Mouse (Mus musculus) R1 (cell line): ENCODE measurements around the gene Zfp553.

Experiments used
- DNase-seq: peaks from one replicate; pipeline ENCODE4 v3.0.0-alpha.2; 2018; ENCODE audit warnings: low read depth, low spot score

Zfp553 gene

DNA sequence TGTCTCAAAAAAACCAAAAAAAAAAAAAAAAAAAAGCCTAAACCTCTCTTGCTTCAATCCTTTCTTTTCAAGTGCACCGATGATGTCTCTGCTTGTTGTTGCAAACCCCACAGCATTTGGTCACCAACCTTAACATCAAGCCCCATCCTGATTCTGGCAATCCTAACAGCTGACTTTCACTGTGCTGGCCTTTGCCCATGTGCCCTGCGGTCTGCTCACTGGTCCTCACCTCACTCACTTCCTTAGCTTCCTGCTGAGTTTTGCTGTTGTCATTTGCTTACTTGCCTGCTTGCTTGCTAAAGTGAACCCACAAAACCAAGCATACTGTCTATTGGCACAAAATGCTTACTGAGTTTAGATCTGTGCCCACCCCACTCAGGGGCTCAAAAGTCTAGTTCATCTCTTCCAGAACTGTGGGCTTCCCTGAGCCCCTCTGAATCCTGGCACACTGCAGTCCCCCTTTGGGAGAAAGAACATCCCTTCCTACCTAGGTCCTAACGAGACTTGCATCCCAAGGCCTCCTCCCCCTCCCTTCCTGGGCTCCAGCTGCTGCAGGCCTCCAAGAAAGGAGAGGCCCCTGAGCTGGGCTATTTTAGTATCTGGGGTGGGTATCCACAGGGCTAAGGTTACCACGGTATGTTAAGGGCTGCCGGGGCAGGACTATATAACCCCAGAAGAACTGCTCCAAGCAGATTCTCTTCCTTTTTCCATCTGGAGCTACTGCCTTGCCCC lies 21.7 kb upstream of the Zfp553 start:
- DNase-seq: no peak

DNA sequence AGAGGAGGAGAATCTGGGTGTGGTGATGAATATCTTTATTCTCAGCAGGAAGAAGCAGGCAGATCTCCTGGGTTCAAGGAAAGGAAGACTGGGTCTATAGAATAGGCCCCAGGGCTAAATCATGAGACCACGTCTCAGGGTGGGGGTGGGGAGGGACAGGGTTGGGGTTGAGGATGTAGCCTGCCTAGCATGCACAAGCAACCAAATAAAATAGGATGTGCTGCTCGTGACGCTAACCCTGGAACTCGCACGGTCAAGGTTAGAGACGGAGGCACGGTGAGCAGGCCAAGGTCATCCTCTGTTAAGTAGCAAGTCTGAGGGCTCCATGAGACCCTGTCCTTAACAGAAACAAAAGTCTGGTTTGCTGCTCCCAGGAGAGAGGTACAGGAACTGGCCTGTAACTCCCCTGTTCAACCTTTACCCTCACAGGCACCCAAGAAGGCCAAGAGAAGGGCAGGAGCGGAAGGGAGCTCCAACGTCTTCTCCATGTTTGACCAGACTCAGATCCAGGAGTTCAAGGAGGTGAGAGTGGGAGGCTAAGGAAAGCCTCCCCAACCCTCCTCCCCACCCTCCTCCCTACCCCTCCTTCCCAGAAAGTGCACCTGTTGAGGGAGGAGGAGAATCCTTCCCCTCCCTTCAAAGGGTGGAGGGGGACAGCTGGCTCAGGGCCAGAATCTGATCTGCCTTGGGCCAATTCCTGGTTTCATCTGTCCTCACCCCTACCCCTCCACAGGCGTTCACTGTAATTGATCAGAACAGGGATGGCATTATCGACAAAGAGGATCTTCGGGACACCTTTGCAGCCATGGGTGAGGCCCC lies 20.2 kb upstream of the Zfp553 start:
- DNase-seq: peak; percentile 98

DNA sequence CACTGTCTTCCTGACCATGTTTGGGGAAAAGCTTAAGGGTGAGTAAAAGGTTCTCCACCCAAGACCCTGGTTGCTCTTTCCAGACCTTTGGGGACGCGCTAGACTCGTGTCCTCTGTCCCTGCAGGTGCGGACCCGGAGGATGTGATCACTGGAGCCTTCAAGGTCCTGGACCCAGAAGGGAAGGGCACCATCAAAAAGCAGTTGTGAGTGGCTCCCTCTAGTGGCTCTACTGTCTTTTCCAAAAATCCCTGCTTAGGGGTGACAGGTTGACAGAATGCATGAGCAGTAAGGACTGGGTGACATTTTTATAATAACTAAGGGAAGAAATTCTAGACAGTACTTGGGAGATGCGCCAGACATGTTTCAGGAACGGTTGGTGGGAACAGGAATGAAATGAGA lies 19.4 kb upstream of the Zfp553 start:
- DNase-seq: peak; percentile 89

DNA sequence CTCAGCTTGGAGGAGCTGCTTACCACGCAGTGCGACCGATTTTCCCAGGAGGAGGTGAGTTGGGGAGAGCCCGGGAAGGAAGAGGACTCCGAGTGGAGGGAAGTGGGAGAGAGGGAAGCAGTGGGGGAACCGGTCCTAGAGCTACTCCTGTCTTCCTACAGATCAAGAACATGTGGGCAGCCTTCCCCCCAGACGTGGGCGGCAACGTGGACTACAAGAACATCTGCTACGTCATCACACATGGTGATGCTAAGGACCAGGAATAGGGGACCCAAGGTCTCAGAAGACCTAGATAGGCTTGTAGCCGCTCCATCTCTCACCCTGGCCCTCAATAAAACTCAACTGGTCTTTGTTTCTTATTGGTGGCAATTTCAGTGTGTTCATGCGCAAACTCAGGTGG lies 18.9 kb upstream of the Zfp553 start:
- peak; percentile 79 for DNase-seq

DNA sequence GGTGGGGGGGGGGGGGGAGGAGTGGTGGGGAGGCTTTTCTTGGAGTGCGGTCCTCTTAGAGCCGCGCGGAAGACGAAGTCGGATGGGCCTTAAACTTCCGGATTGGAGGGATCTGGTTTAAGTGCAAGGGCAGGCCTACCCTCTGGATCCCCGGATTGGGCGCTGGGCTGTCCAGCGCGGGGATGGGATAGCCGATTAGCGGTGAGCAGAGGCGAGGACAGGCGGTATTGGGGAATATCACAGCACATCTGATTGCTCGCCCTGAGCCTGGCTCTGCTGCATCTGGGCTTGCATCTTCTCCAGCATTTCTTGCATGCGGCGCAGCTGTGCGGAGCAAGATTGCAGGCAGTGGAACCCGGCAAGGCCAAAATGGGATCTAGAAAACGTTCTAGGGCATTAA lies 18.3 kb upstream of the Zfp553 start:
- no peak for DNase-seq

DNA sequence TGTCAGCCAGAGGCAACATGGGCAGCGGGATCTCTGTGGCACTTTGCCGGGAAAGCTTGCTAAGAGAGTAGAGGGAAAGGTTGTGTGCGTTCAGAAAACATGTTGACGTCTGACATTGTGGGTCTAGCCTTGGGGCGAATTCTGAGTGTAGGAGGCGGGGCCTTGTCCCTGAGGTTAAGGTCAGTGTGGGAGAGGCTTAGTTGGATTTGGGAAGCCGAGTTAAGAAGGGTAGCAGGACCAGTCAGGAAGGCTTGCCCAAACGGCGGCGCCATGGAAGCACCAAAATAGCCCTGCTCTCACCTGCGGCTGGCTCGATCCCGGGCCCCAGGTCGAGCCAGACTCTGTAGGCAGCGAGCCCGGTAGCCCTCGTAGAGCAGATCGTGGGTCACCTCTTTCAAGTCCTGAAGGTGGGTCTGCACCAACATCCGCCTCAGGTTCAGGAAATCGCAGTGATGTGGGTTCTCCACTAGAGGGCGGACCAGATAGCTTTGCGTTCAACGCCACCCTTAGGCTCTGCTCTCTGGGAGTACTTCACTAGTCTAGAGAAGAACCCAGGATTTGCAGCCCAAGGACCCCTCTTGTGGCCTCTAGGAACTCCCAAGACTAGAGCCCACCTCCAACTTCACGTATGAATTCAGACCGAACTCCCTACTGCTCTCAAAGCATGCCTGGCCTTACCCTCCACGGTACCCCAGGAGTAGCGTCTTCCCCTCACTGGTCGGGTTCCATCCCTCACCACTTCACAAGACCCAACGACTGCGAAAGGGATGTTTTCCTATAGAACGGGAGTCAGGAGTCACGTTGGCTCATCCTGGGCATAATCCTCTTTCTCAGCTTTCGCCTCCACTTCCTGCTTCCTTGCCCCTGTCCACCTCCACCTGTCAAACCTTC lies 17.6 kb upstream of the Zfp553 start:
- DNase-seq: peak; percentile 94

DNA sequence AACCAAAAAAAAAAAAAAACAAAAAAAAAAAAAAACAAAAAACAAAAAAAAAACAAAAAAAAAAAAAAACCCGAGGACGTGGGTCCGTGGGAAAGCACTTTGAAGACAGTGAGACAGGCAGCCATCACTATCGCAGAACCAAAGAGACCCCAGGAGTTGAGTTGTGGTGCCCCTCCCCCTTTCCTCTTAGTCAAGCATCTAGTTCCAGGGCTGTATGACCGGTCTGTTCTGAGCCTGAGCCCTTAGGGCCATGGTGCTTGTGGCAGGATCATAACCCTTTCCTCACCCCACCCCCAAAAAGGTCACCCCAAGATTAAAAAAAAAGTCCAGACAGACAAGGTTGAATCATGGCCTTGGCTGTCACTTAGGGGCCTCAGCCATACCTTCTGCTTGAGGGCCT lies 16.6 kb upstream of the Zfp553 start:
- peak; percentile 75 for DNase-seq

DNA sequence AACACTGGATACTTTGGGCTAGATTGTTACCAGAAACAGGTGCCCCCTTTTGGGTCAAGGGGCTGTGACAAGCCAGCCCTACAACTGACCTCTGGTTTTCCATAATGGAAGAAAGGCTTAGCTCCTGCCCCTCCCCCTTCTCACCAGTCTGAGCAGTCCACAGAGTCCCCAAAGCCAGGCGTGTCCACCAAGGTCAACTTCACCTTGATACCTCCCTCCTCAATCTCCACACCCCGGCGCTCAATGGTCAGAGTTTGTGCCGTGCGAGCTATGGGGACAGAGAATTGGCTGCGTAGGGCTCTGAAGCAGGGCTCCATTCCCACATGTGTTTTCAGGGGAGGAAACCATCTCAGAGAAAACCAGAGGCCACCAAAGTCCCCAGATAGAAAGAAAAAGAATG lies 15.4 kb upstream of the Zfp553 start:
- DNase-seq: peak; percentile 76

DNA sequence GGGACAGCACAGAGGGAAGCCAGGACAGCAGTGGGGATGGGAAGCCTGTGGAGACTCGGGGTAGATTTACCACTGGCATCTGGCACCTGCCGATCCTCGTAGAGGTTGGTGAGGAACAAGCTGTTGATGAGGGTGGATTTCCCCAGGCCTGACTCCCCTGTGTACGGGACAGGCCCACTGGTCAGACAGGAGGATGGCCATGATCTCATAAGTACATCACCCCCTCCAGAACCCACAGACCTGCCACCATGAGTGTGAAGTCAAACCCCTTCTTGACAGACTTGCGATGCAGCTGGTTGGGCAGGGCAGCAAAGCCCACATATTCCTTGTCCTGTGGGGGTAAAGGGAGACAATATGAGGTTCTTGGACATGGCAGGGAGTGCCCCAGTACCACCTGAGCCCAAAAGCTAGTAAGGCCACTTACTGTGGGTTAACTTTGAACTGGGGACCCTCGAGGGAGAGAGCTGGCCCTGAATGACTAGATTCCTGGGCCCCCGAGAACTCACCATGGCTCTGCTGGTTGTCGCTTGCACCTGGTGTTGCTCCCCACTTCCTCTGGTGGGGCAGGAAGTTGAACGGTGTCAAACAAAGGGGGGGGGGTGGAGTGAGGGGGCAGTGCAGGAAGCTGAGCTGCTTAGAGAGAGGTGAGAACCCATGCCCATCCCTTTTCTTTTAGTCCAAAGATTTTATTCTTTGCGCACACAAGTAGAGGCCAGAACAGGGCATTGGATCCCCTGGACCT lies 14.8 kb upstream of the Zfp553 start:
- peak; percentile 80 for DNase-seq

DNA sequence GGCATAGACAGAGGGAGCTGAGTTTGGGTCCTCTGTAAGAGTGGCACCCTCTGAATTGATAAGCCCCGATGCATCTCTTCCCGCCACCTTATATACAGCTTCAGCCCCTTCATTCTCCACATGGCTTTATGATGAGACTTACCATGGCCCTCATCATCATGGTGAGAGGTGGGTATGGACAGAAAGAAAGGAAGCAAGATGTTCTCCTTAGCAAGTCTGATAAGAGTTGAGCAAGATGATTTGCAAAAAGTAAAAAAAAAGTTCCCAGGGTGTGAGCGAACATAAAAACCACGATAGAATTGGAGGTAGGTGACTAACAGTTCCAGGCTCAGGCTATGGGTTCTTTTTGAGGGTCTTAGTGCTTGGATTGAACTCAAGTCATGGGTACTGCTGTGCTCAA lies 14.2 kb upstream of the Zfp553 start:
- DNase-seq: no peak

DNA sequence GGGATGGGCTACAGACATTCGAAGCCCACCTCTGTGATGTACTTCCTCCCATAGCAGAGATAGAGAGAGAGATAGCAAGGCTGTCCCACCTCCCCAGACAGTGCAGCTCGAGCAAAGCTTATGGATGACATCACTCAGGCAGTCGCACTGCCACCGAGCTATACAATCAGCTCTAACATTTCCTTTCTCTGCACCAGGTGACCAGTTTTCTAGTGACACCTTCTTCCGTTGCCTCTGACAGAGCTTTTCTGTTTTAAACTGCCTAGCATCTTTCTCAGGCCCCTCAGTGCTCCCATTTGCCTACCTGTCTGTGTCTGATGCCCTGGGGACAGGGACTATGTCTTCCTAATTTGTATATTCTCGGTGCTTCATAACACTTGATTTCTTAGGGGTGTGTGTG lies 12.4 kb upstream of the Zfp553 start:
- DNase-seq: peak; percentile 17

DNA sequence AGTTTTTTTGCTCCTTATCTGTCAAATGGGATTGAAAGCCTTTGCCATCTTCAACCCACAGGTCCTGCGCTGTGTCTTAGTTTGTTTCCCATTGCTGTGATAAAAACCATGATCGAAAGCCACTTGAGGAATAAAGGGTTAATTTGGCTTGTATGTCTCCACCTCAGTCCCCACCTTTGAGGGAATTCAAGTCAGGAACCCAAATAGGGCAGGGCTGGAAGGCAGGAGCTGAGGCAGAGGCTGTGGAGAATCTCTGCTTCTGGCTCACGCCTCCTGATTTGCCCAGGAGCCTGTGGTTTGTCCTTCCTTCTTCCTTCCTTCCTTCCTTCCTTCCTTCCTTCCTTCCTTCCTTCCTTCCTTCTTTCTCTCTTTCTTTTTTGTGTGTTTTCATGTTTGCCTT lies 9.8 kb upstream of the Zfp553 start:
- DNase-seq: peak; percentile 75

DNA sequence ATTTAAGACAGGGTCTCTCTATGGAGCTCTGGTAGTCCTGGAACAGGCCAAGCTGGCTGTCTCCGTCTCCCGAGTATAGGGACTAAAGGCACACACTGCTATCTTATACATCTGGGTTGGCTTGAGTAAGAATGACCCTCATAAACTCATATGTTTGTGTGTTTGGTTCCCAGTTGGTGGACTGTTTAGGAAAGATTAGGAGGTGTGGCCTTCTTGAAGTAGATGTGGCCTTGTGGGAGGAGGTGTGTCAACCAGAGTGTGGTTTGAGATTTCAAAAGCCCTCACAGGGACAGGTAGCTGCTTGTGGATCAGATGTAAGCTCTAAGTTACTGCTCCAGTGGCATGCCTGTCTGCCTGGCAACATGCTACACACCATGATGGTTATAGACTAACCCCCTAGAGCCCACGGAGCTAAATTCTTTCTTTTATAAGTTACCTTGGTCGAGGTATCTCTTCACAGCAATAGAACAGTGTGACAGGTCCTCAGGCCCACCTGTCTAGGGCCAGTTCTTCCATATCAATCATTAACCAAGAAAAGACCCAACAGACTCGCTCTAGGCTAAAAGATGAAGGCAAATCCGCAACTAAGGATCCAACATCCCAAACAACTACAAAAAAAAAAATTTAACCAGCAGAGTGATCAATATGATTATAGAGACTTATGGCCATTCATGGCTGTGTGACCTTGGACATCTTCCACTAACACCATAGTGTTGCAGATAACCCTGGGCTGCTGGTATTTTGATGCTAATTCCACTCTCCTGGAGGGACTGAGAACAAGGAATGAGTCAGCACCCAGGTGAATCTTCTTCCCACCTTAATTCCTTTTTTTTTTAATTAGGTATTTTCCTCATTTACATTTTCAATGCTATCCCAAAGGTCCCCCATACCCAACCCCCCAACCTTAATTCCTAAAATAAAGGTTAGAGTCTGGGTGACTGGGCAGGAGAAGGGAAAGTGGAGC lies 9.1 kb upstream of the Zfp553 start:
- DNase-seq: peak; percentile 90

DNA sequence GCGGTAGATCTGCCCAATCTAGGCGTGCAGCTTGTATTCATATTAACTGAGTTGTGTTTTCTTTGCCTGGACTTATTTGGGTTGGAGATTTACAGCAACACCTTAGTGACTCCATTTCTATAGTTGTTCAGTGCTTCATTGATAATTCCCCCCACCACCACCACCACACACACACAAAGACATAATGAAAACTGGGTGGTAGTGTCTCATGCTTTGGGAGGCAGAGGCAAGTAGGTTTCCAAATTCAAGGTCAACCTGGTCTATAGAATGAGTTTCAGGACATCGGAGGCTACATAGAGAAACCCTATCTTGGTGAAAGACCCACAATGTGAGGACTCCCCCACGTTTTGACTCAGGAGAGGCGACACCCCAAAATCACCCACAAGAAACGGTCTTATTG lies 8.2 kb upstream of the Zfp553 start:
- peak; percentile 77 for DNase-seq

DNA sequence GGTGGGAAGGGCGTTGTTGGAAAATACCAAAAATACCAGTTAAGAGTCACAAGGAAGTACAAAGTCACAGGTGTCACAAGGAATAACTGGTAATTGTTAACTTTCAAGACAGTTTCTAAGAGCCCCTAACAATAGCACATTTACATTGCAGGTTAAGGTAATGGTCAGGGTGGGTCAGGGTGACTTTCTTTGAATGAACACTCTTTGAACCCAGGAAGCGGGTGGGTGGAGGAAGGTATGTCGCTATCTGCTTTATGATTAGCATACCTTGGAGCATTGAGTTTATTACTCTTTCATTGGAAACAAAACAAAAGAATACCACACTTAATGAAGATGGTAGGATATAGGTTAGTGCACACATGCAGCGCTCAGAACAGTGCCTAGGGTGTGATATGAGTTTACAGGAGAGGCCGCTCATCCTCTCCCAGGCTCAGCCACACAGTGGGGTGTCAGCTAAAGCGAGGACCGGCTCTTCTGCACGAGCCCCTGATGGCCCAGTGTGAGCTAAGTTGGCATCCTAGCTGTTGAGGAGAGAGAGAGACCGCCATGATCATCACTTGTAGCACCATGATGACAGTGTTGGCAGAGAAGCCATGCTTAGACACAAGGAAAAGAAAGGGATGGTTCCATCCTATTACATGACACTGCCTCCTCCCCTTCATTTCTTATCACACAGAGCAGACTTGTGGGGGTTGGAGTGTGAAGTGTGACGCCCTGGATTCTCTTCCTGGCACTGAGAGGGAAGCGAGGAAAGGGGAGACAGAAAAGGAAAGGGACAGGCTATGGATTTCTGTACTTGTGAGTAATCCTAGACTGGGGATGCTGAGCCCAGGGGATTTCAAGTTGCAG lies 7.5 kb upstream of the Zfp553 start:
- DNase-seq: peak; percentile 94

DNA sequence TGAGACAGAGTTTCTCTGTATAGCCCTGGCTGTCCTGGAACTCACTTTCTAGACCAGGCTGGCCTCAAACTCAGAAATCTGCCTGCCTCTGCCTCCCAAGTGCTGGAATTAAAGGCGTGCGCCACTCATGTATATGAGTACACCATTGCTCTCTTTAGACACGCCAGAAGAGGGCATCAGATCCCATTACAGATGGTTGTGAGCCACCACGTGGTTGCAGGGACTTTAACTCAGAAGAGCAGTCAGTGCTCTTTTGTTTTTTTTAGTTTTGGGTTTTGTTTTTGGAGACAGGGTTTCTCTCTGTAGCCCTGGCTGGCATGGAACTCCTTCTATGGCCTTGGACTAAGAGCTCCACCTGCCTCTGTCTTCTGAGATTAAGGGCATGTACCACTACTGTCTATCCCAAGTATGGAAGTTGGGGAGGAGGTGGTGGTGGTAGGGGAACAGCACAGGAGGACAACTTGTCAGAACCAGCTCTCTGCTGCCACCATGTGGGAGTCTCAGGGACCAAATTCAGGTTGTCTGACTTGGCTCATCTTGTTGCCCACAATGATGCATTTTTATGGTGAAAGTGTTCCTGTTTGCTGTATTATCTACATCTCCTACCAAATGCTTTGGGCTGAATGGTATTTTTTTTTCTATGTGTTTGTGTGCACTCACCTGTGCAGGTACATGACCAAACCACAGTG lies 4.1 kb upstream of the Zfp553 start:
- peak; percentile 95 for DNase-seq

DNA sequence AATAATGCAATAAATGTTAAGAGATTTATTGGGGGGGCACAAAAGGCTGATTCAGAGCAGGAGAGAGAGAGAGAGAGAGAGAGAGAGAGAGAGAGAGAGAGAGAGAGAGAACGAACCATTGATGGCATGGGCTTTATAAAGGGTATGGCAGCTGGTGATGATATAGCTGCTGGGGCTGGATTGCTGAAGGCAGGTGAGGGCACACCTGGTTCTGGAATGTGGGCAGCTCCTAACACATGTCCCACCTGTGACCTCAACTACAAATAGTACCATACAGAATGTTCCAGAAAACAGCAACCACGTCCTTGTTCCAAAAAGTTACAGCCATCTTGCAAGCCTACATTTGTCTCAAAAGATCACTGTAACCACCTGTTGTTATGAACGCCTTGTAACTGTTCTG lies 1.5 kb upstream of the Zfp553 start:
- DNase-seq: no peak

DNA sequence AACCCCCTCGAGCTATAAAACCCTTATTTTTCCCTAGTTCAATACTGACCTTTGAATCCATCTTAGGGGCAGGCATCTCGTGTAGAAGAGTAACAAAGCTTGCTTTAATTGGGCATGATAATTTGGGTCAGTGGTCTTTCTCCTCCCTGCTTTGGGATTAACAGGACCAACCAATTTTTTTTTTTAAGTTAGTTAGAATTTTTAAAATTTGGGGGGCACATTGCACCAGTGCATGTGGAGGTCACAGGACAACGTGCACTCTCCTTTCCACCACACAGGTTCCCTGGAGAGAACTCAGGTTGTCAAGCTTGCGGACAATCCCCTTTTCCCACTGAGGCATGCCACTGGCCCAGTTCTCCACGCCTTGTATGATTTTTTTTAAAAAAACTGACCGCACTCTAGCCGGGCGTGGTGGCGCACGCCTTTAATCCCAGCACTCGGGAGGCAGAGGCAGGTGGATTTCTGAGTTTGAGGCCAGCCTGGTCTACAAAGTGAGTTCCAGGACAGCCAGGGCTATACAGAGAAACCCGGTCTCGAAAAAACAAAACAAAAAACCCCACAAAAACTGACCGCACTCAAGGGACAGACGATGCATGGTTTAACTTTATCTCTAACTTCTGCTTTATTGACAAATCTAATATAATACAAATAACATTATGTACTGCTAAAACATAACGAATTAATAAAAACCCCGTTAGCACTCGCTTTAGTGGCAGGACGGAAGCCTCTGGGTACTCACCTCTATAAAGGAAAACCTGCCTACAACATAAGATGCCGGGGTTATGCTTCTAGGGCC lies 837 bp upstream of the Zfp553 start:
- no peak for DNase-seq
